Mouse (Mus musculus): ENCODE results near the gene Acot6.

The Acot6 gene

GRCm38 (mm10) chr12:84152352-84153190 is 52.1 kb downstream of the Acot6 start:
- peak; percentile 79 for DNase-seq (ENCODE audit: low read depth, low spot score)

- DNase-seq (ENCODE audit: low read depth, low spot score) = no peak
Observed at GRCm38 (mm10) chr12:84153414-84153813, 53.0 kb downstream of the Acot6 start.

- no peak for DNase-seq (ENCODE audit: low read depth, low spot score)
Observed at GRCm38 (mm10) chr12:84154786-84155522, 54.5 kb downstream of the Acot6 start.

DNA sequence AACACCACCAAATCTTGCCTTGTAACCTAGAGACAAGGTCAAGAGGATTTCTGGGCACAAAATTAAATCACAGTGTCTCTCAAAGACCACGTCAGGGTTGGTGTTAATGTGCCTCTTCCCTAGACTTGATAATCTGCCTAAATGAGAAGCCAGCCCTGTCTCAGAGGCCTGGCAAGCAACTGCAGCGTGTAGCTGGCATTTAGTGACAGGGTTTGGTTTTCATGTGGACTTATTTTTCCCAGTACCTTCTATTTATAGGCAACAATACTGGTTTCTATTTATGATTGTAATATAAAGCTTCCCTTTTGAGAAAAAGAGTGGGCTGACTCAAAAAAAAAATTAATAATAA is 55.0 kb downstream of the Acot6 start:
- DNase-seq (ENCODE audit: low read depth, low spot score) = no peak

- no peak for DNase-seq (ENCODE audit: low read depth, low spot score)
Observed at GRCm38 (mm10) chr12:84156210-84156609, 55.8 kb downstream of the Acot6 start.

DNA sequence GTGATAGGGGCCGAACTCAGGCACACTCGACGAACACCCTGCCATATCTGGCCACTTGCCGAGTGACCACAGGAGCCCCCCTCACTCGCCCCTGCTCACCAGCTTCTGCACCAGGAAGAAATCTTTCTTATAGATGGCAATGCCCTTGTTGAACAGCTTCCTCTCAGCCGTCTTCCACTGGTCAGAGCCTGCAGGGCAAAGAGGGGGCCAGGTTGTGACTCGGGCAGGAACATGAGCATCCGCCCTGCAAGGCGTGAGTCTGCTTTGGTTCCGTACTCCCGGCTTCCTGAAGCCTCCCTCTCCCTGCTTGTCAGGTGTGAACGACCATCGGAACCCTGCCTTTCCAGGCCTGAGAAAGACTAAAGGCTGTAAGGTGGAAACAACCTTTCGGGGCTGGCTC is 57.7 kb downstream of the Acot6 start:
- no peak for DNase-seq (ENCODE audit: low read depth, low spot score)

GRCm38 (mm10) chr12:84160491-84160890 is 60.0 kb downstream of the Acot6 start:
- DNase-seq (ENCODE audit: low read depth, low spot score) = no peak
